Mouse (Mus musculus) midbrain, postnatal 0 days (tissue): ENCODE results near the gene Gm17535. TPM values are rescaled to one million over a fixed set of nuclear protein-coding genes. Genes with fewer than 3 reads are reported as not detected.
"Not testable (repeated sequence)": the region's sequence is repeated elsewhere in the genome, so short reads cannot be mapped to it uniquely, and the experiment has no call there.

Experiments used
- ATAC-seq: fragments of 200-750 bp; cut with Nextera tagmentation; 2 replicates; pipeline ENCODE4 v1.8.0; 2017; ENCODE audit warnings: moderate number of reproducible peaks, mild to moderate bottlenecking, moderate TSS enrichment, moderate library complexity; ENCODE audit not compliant: low FRiP score
- DNase-seq: peaks from one replicate; pipeline ENCODE4 v3.0.0-alpha.2; 2015; ENCODE audit warnings: low spot score
- H3K27ac ChIP-seq: fragments of 300-500 bp; sonication (generic); 2 replicates; pipeline ENCODE4 v1.5.1; 2014; ENCODE audit warnings: low read depth, mild to moderate bottlenecking, low read length, mixed read lengths
- H3K27me3 ChIP-seq: fragments of 300-500 bp; sonication (generic); 2 replicates; pipeline ENCODE4 v1.6.1; 2014; ENCODE audit warnings: low read length, control low read depth, mixed read lengths; ENCODE audit not compliant: insufficient read depth
- H3K36me3 ChIP-seq: fragments of 300-500 bp; sonication (generic); 2 replicates; pipeline ENCODE4 v1.6.1; 2014; ENCODE audit warnings: low read length, control low read depth, mixed read lengths; ENCODE audit not compliant: insufficient read depth
- H3K4me1 ChIP-seq: fragments of 300-500 bp; sonication (generic); 2 replicates; pipeline ENCODE4 v1.6.1; 2014; ENCODE audit warnings: mild to moderate bottlenecking, control low read depth, antibody characterized with exemption, low read length, mixed read lengths; ENCODE audit not compliant: insufficient read depth
- H3K4me2 ChIP-seq: fragments of 300-500 bp; sonication (generic); 2 replicates; pipeline ENCODE4 v1.6.1; 2014; ENCODE audit warnings: low read depth, mild to moderate bottlenecking, low read length, mixed read lengths; ENCODE audit not compliant: poor library complexity, severe bottlenecking
- H3K4me3 ChIP-seq: fragments of 300-500 bp; sonication (generic); 2 replicates; pipeline ENCODE4 v1.5.1; 2014; ENCODE audit warnings: low read depth, mild to moderate bottlenecking, low read length, moderate library complexity
- H3K9ac ChIP-seq: fragments of 300-500 bp; sonication (generic); replicated peaks from 2 replicates; pipeline ENCODE4 v1.6.1; 2014; ENCODE audit warnings: mild to moderate bottlenecking, low read length, moderate library complexity, mixed read lengths; ENCODE audit not compliant: poor library complexity, severe bottlenecking
- H3K9me3 ChIP-seq: fragments of 300-500 bp; sonication (generic); 2 replicates; pipeline ENCODE4 v1.6.1; 2016; ENCODE audit warnings: low read length, control low read depth
- WGBS: fragments of 180-500 bp; shearing (Covaris S2); extraction: QIAGEN DNeasy Blood & Tissue Kit; methylation state at CpG from one replicate; pipeline ENCODE4 v1.1.7; 2014; 5-methylcytosine and 5-hydroxymethylcytosine counted together
- polyA plus RNA-seq: library from polyadenylated mRNA; unstranded; fragments of >200 nt; fragmentation: Nextera tagmentation; extraction: Ambion mirVana; gene quantifications from 2 replicates; pipeline ENCODE4 v1.2.1, GENCODE M21; 2015
- total RNA-seq: library from RNA; depleted of rRNA; stranded (reverse); fragments of >200 nt; gene quantifications from 2 replicates; pipeline ENCODE4 v1.2.3, GENCODE M21; 2014

Gm17535 gene
- total and polyA plus RNA-seq, 2 experiments from 2014 or later = not detected

- H3K36me3 ChIP-seq, H3K27ac ChIP-seq, H3K27me3 ChIP-seq, H3K4me2 ChIP-seq, ATAC-seq, H3K9me3 ChIP-seq, H3K4me3 ChIP-seq, H3K9ac ChIP-seq, H3K4me1 ChIP-seq: not testable (repeated sequence)
- WGBS = 74% methylated on average over 9 of the region's 13 CpGs
- peak; percentile 1 for DNase-seq
Observed at GRCm38 (mm10) chr9:3022316-3023008, 11.9 kb upstream of the Gm17535 start.

- H3K9me3 ChIP-seq, H3K36me3 ChIP-seq, ATAC-seq, H3K9ac ChIP-seq, DNase-seq, H3K4me2 ChIP-seq, H3K4me1 ChIP-seq, H3K4me3 ChIP-seq, H3K27ac ChIP-seq, H3K27me3 ChIP-seq: not testable (repeated sequence)
- WGBS = 78% methylated on average over 9 of the region's 13 CpGs
Observed at GRCm38 (mm10) chr9:3023312-3023984, 11.0 kb upstream of the Gm17535 start, which contains the start of gene Gm10718. Gene Gm10718 (plus strand): TSS chr9:3023547.

GRCm38 (mm10) chr9:3023985-3024648 is 10.3 kb upstream of the Gm17535 start:
- not testable (repeated sequence) for H3K9ac ChIP-seq, H3K36me3 ChIP-seq, H3K4me2 ChIP-seq, H3K4me3 ChIP-seq, ATAC-seq, H3K4me1 ChIP-seq, H3K27me3 ChIP-seq, DNase-seq, H3K27ac ChIP-seq, H3K9me3 ChIP-seq
- WGBS = 72% methylated on average over 15 of the region's 16 CpGs

- not testable (repeated sequence) for H3K27ac ChIP-seq, H3K4me2 ChIP-seq, DNase-seq, H3K36me3 ChIP-seq, H3K27me3 ChIP-seq, H3K4me3 ChIP-seq, H3K9me3 ChIP-seq, H3K4me1 ChIP-seq, H3K9ac ChIP-seq, ATAC-seq
- WGBS = 77% methylated on average over 12 of the region's 12 CpGs
Observed at GRCm38 (mm10) chr9:3024912-3025467, 9.4 kb upstream of the Gm17535 start, which contains the start of gene Gm10717. Gene Gm10717 (plus strand): TSS chr9:3025417.

GRCm38 (mm10) chr9:3025653-3026052 is 8.7 kb upstream of the Gm17535 start:
- ATAC-seq, DNase-seq, H3K36me3 ChIP-seq: not testable (repeated sequence)

GRCm38 (mm10) chr9:3026136-3026535 is 8.3 kb upstream of the Gm17535 start:
- not testable (repeated sequence) for DNase-seq, H3K4me3 ChIP-seq

More at GRCm38 (mm10) chr9:3025653-3026052, 8.7 kb upstream of the Gm17535 start:
- not testable (repeated sequence) for H3K4me1 ChIP-seq, H3K4me2 ChIP-seq, H3K4me3 ChIP-seq, H3K27ac ChIP-seq, H3K27me3 ChIP-seq, H3K9me3 ChIP-seq, H3K9ac ChIP-seq
- WGBS = 65% methylated on average over 4 of the region's 6 CpGs

GRCm38 (mm10) chr9:3026741-3027140 is 7.7 kb upstream of the Gm17535 start:
- WGBS = 68% methylated on average over 9 of the region's 9 CpGs
- H3K4me1 ChIP-seq, H3K4me3 ChIP-seq, DNase-seq, H3K27ac ChIP-seq, H3K4me2 ChIP-seq, ATAC-seq, H3K36me3 ChIP-seq, H3K9me3 ChIP-seq, H3K9ac ChIP-seq, H3K27me3 ChIP-seq: not testable (repeated sequence)

More at GRCm38 (mm10) chr9:3026136-3026535, 8.3 kb upstream of the Gm17535 start:
- H3K36me3 ChIP-seq, H3K4me2 ChIP-seq, H3K9me3 ChIP-seq, H3K27me3 ChIP-seq, H3K27ac ChIP-seq, H3K4me1 ChIP-seq, H3K9ac ChIP-seq, ATAC-seq: not testable (repeated sequence)
- 80% methylated on average over 5 of the region's 5 CpGs for WGBS

- not testable (repeated sequence) for H3K4me2 ChIP-seq, H3K27ac ChIP-seq, H3K9ac ChIP-seq, H3K4me3 ChIP-seq, H3K9me3 ChIP-seq, H3K27me3 ChIP-seq, ATAC-seq, H3K36me3 ChIP-seq, H3K4me1 ChIP-seq
- peak; percentile 64 for DNase-seq
- WGBS = 78% methylated on average over 9 of the region's 9 CpGs
Observed at GRCm38 (mm10) chr9:3027200-3027599, 7.2 kb upstream of the Gm17535 start.
